In genomic region chr11:106715066-106715465, GRCm38 (mm10) we compare ENCODE assay signal across 8 mouse cellular contexts. TPM values are rescaled to one million over a fixed set of nuclear protein-coding genes. Genes with fewer than 3 reads are reported as not detected.
A peak's percentile ranks its signal among the peaks of the same experiment; 100 is the strongest.
DNase-seq lines count a peak whose midpoint lies in the region; ATAC-seq lines count a peak whose summit lies in the region.

No protein-coding gene starts in this region.

- no peaks in the 10 kb centered on the region for H3K27me3 ChIP-seq in neural tube, embryonic 13.5 days
- H3K27me3 ChIP-seq in neural tube, embryonic 15.5 days (replicated peaks): no peaks in the 10 kb centered on the region
- no peaks in the 10 kb centered on the region for H3K27me3 ChIP-seq in limb, embryonic 13.5 days
- H3K27me3 ChIP-seq in stomach, embryonic 16.5 days (ENCODE audit: control insufficient read depth, insufficient read depth, low read length): no peaks in the 10 kb centered on the region

- no peak overlapping the region; the same call in 1 of the 2 replicates for H3K4me3 ChIP-seq in neural tube, embryonic 13.5 days
- H3K4me3 ChIP-seq in neural tube, embryonic 15.5 days (replicated peaks): no peak overlapping the region; the same call in 1 of the 2 replicates
- H3K4me3 ChIP-seq in limb, embryonic 13.5 days: no peak overlapping the region
- peak overlapping the region; percentile 24 for H3K4me3 ChIP-seq in stomach, embryonic 16.5 days (replicated peaks; ENCODE audit: low read length)

- H3K4me2 ChIP-seq in neural tube, embryonic 13.5 days: no peak overlapping the region
- H3K4me2 ChIP-seq in neural tube, embryonic 15.5 days: no peak overlapping the region
- no peak overlapping the region for H3K4me2 ChIP-seq in limb, embryonic 13.5 days (replicated peaks)
- no peak overlapping the region for H3K4me2 ChIP-seq in stomach, embryonic 16.5 days (ENCODE audit: low read depth, low read length)

- DNase-seq in heart, postnatal 14 days: peak; percentile 50 to 56
- DNase-seq in urinary bladder, postnatal 25 days (ENCODE audit: low spot score): no peak
- no peak for DNase-seq in thymus, postnatal 4 days
- DNase-seq in spleen, postnatal 36 days (ENCODE audit: low spot score in 2 of 2): no peak

- H3K36me3 ChIP-seq in neural tube, embryonic 13.5 days: no peaks in the 10 kb centered on the region
- H3K36me3 ChIP-seq in neural tube, embryonic 15.5 days: no peaks in the 10 kb centered on the region
- H3K36me3 ChIP-seq in limb, embryonic 13.5 days: no peaks in the 10 kb centered on the region
- no peaks in the 10 kb centered on the region for H3K36me3 ChIP-seq in stomach, embryonic 16.5 days (ENCODE audit: control insufficient read depth, insufficient read depth, low read length)

- no peaks in the 10 kb centered on the region for H3K4me1 ChIP-seq in neural tube, embryonic 13.5 days (replicated peaks)
- no peaks in the 10 kb centered on the region for H3K4me1 ChIP-seq in neural tube, embryonic 15.5 days
- no peaks in the 10 kb centered on the region for H3K4me1 ChIP-seq in limb, embryonic 13.5 days
- H3K4me1 ChIP-seq in stomach, embryonic 16.5 days (ENCODE audit: control insufficient read depth, insufficient read depth, low read length): no peaks in the 10 kb centered on the region

- no peak for ATAC-seq in neural tube, embryonic 13.5 days (ENCODE audit: low read depth)
- ATAC-seq in neural tube, embryonic 15.5 days (ENCODE audit: low FRiP score): no peak
- no peak for ATAC-seq in limb, embryonic 13.5 days (ENCODE audit: low FRiP score, low read depth)
- ATAC-seq in stomach, embryonic 16.5 days (ENCODE audit: insufficient read depth, low FRiP score): no peak

- no peaks in the 10 kb centered on the region for H3K9me3 ChIP-seq in neural tube, embryonic 13.5 days
- no peaks in the 10 kb centered on the region for H3K9me3 ChIP-seq in neural tube, embryonic 15.5 days (replicated peaks)
- no peaks in the 10 kb centered on the region for H3K9me3 ChIP-seq in limb, embryonic 13.5 days
- no peaks in the 10 kb centered on the region for H3K9me3 ChIP-seq in stomach, embryonic 16.5 days (replicated peaks; ENCODE audit: control insufficient read depth, low read length)

- intact Hi-C loops in heart, postnatal 14 days (cut with DNase I): no loop called here

- H3K27ac ChIP-seq in neural tube, embryonic 13.5 days (replicated peaks): peak overlapping the region; percentile 28; the same call in 1 of the 2 replicates
- H3K27ac ChIP-seq in neural tube, embryonic 15.5 days (replicated peaks): no peak overlapping the region
- peak overlapping the region; percentile 52; the same call in 1 of the 2 replicates for H3K27ac ChIP-seq in limb, embryonic 13.5 days
- H3K27ac ChIP-seq in stomach, embryonic 16.5 days (ENCODE audit: low read length): peak overlapping the region; percentile 53; the same call in 1 of the 2 replicates

- WGBS in neural tube, embryonic 13.5 days: 86% methylated on average over 6 of the region's 6 CpGs
- 88% methylated on average over 6 of the region's 6 CpGs for WGBS in neural tube, embryonic 15.5 days
- 71% methylated on average over 6 of the region's 6 CpGs for WGBS in limb, embryonic 13.5 days
- WGBS in stomach, embryonic 16.5 days: 67% methylated on average over 6 of the region's 6 CpGs

- no peak overlapping the region for H3K9ac ChIP-seq in neural tube, embryonic 13.5 days
- H3K9ac ChIP-seq in neural tube, embryonic 15.5 days (replicated peaks): no peak overlapping the region
- H3K9ac ChIP-seq in limb, embryonic 13.5 days: no peak overlapping the region
- peak overlapping the region; percentile 33; the same call in 1 of the 2 replicates for H3K9ac ChIP-seq in stomach, embryonic 16.5 days (ENCODE audit: low read length)

RNA-seq across cellular contexts. Expression of gene Pecam1, which starts 35.4 kb away (rescaled TPM):
- polyA plus RNA-seq in neural tube, embryonic 13.5 days (2015; fragmentation: Nextera tagmentation; extraction: Ambion mirVana): 20.6 and 26.8 TPM in 2 replicates
- polyA plus RNA-seq in neural tube, embryonic 15.5 days (2015; fragmentation: Nextera tagmentation; extraction: Ambion mirVana): 14.4 and 27.3 TPM in 2 replicates
- total RNA-seq in heart, postnatal 14 days (2021): 100 to 1,000 TPM; 173 to 180 TPM
- polyA plus RNA-seq in limb, embryonic 13.5 days (2015; fragmentation: Nextera tagmentation; extraction: Ambion mirVana): 33.5 and 36.8 TPM in 2 replicates
- 51.7 and 55.0 TPM in 2 replicates for polyA plus RNA-seq in stomach, embryonic 16.5 days (2015; fragmentation: Nextera tagmentation; extraction: Ambion mirVana)

RNA-seq across cellular contexts. Expression of gene Milr1, which starts 36.0 kb away (rescaled TPM):
- polyA plus RNA-seq in neural tube, embryonic 13.5 days (2015; fragmentation: Nextera tagmentation; extraction: Ambion mirVana): 1.3 and 1.5 TPM in 2 replicates
- polyA plus RNA-seq in neural tube, embryonic 15.5 days (2015; fragmentation: Nextera tagmentation; extraction: Ambion mirVana): 0.46 and 3.5 TPM in 2 replicates
- 1 to 10 TPM; 1.3 to 1.4 TPM for total RNA-seq in heart, postnatal 14 days (2021)
- polyA plus RNA-seq in limb, embryonic 13.5 days (2015; fragmentation: Nextera tagmentation; extraction: Ambion mirVana): 1.4 and 2.2 TPM in 2 replicates
- polyA plus RNA-seq in stomach, embryonic 16.5 days (2015; fragmentation: Nextera tagmentation; extraction: Ambion mirVana): 3.1 TPM in 2 replicates

Comparison
In these comparisons a context has a peak if more than half of its experiments do, and no peak if none do; other contexts are left out.
1. DNase-seq: peak in heart, postnatal 14 days (2 of 2); none in urinary bladder, postnatal 25 days (single experiment), thymus, postnatal 4 days (single experiment) and spleen, postnatal 36 days (0 of 2).